Mouse (Mus musculus): ENCODE measurements around the gene Rbm5. TPM values are rescaled to one million over a fixed set of nuclear protein-coding genes. Genes with fewer than 3 reads are reported as not detected.

Gene Rbm5
- polyA plus RNA-seq (2015; fragmentation: Nextera tagmentation; extraction: Ambion mirVana): 198 and 218 TPM in 2 replicates

DNA sequence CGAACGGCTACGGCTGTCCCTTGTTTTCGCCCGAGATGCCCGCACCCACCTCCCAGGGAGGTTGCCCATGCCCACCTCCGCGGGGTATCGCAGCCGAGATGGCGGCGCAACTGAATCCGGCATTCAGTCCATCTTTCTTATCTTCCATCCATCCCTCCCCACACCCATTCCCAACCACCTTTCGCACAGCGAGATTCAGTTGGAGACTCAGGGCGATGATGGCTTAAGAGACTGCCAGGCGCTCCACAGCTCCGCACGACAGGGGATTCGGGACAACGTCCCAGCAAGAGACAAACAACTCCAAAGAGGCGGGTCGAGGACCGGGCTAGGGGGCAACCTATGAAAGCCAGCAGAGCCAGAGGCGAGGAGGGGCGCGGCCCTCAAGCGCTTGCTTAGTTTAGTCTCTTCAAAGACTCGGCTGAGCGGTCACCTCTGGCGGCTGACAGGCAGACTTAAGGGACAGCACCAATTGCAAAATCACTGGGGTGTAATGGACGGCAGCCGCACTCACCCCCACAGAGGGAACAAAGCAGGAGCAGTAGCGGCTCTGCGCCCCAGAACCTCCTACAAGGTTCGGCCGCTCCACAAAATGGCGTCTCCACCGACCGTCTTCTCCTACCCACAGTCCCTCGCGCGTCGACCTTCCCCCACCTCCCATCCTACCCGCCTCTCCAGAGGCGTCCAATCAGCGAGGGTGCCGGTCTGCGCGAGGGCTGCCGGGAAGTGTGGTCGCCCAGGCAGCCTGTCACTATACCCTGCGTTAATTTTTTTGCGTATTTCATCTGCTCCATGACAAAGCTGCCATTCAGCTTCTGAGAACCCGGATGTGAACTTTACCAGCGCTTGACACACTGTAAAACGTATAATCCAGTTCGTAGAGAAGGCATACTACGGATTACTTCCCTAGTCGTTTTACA, at the start of gene Rbm5:
Gene Rbm5 (minus strand): TSS at position 623 of the 917 bp plus-strand sequence.
- Histone ChIP-seq H3K4me1 (peaks cover 12% of the 10 kb centered on the region), H3K36me3 (peaks cover 62% of the 10 kb centered on the region), H3K4me3 (replicated peaks) (peak within 1 kb of the TSS; percentile 91), H3K27me3 (no peaks in the 10 kb centered on the region), H3K9me3 (replicated peaks) (no peaks in the 10 kb centered on the region), H3K4me2 (replicated peaks) (peak within 1 kb of the TSS; percentile 56), H3K9ac (peak within 1 kb of the TSS; percentile 97), H3K27ac (replicated peaks) (peak within 1 kb of the TSS; percentile 90)
- WGBS: under 1% methylated on average over 60 of the region's 60 CpGs
- peak; percentile 100 for ATAC-seq (ENCODE audit: insufficient number of reproducible peaks, low FRiP score, low TSS enrichment, low read depth)

DNA sequence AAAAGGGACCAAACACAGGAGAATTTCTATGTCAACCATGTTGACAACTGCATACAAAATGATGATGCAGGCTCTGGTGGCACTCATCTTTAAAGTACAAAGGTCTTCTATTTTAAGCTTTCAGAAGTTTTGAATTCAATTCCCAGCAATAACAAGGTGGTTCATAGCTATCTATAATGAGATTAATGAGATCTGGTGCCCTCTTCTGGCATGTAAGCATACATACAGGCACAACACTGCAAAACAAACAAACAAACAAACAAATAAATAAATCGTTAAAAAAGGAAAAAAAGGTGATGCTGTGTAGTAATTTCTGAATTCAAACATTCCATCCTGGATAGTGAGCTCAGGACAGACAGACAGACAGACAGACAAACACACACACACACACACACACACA, 41.3 kb upstream of the Rbm5 start:
- no peak overlapping the region for H3K4me3 ChIP-seq (replicated peaks)
- no peak overlapping the region for H3K4me2 ChIP-seq (replicated peaks)
- ATAC-seq (ENCODE audit: insufficient number of reproducible peaks, low FRiP score, low TSS enrichment, low read depth): no peak
- no peak overlapping the region for H3K9ac ChIP-seq
- H3K4me1 ChIP-seq: no peaks in the 10 kb centered on the region
- 96% methylated on average over 1 of the region's 1 CpGs for WGBS
- peaks cover 49% of the 10 kb centered on the region for H3K36me3 ChIP-seq
- H3K27me3 ChIP-seq: no peaks in the 10 kb centered on the region
- no peak overlapping the region for H3K27ac ChIP-seq (replicated peaks)
- H3K9me3 ChIP-seq (replicated peaks): no peaks in the 10 kb centered on the region

DNA sequence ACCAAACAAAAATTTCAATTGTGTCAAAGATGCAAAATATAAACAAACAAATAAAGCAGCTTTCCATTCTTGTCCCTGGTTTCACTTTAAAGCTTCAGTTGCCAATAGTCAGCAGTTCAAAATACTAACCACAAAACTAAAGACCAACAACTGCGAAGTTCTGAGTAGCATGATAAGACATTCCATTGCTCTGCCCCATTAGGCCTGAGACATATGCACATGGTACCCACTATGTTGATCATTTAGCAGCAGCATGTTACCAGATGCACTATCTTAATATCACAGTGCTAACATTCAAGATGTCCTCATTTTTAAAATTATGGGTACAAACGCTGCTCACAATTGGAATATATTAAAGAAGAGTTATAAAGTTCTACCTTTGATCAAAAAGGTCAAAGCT, 40.2 kb upstream of the Rbm5 start:
- Histone ChIP-seq H3K36me3 (peaks cover 42% of the 10 kb centered on the region), H3K4me2 (replicated peaks) (no peak overlapping the region), H3K4me3 (replicated peaks) (no peak overlapping the region), H3K27ac (replicated peaks) (no peak overlapping the region), H3K9me3 (replicated peaks) (no peaks in the 10 kb centered on the region), H3K27me3 (no peaks in the 10 kb centered on the region), H3K9ac (no peak overlapping the region), H3K4me1 (no peaks in the 10 kb centered on the region)
- WGBS: 93% methylated on average over 2 of the region's 2 CpGs
- ATAC-seq (ENCODE audit: insufficient number of reproducible peaks, low FRiP score, low TSS enrichment, low read depth): no peak

DNA sequence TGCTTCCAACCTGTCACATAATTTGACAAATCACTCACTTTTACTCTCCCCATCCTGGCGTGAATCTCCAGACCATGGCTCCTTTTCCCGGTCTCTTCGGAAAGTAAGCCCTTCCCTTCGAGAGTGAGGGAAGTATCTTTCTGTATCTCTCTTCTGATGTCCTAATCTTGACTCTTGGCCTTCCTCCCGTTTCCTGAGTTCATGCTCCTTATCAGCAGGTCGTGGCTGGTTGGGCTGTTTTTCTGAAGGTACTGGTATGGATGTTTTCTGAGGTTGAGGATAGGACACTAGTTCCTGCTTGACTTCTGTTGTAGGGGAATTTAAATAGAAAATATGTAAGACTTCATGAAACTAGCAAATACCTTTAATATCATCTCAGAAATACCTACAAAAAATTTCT, 20.9 kb upstream of the Rbm5 start:
- no peak overlapping the region for H3K4me2 ChIP-seq (replicated peaks)
- ATAC-seq (ENCODE audit: insufficient number of reproducible peaks, low FRiP score, low TSS enrichment, low read depth): no peak
- no peaks in the 10 kb centered on the region for H3K27me3 ChIP-seq
- H3K9ac ChIP-seq: no peak overlapping the region
- H3K4me1 ChIP-seq: no peaks in the 10 kb centered on the region
- H3K27ac ChIP-seq (replicated peaks): no peak overlapping the region
- peaks cover 59% of the 10 kb centered on the region for H3K36me3 ChIP-seq
- 86% methylated on average over 6 of the region's 6 CpGs for WGBS
- no peak overlapping the region for H3K4me3 ChIP-seq (replicated peaks)
- H3K9me3 ChIP-seq (replicated peaks): no peaks in the 10 kb centered on the region

DNA sequence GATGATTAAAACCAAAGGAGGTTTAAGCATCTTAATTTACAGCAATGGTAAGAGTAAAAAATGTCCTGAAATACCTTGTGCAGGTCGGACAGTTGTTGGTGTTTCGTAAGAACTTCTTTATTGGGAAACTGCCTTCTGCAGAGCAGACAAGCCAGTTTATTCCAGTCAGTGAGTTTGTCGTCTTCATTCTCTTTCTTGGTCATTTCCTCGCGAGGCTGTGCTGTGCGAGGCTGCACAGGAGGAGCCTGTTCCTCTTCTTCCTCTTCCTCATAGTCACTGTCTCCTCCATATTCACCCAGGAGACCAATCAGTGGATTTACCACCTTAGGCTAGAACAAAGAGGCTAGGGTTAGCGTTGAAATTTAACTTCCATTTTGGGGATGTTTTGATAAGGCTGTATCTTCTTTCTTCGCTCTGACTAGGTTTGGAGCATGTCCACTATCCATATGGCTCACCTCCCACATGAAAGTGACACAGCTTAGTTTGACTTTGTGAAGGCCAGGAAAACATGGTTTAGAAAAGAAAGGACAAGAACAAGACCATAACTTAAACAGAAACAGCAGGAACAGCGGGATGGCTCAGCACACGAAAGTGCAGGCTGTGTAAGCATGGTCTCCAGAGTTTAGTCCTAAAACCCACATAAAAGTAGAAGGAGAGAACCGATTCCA, 11.9 kb upstream of the Rbm5 start:
- H3K4me1 ChIP-seq: no peaks in the 10 kb centered on the region
- H3K4me2 ChIP-seq (replicated peaks): no peak overlapping the region
- no peak overlapping the region for H3K9ac ChIP-seq
- H3K36me3 ChIP-seq: peaks cover 82% of the 10 kb centered on the region
- H3K27ac ChIP-seq (replicated peaks): no peak overlapping the region
- no peak overlapping the region for H3K4me3 ChIP-seq (replicated peaks)
- 85% methylated on average over 11 of the region's 11 CpGs for WGBS
- ATAC-seq (ENCODE audit: insufficient number of reproducible peaks, low FRiP score, low TSS enrichment, low read depth): no peak
- no peaks in the 10 kb centered on the region for H3K27me3 ChIP-seq
- no peaks in the 10 kb centered on the region for H3K9me3 ChIP-seq (replicated peaks)

DNA sequence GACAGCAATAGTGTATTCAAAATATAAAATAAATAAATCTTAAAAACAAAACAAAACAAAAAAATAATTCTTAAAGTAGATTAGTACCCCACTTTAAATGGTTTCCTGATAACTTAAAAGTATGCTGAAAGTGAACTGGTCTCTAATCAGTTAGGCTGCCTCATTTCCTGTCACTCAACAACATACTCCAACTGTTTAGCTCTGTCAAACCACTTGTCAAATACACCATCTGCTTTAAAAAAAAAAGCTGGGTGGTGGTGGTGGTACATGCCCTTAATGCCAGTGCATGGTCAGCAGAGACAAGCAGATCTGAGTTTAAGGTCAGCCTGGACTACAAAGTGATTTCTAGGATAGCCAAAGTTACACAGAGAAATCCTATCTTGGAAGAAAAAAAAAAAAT, 6.0 kb upstream of the Rbm5 start:
- Histone ChIP-seq H3K4me1 (no peaks in the 10 kb centered on the region), H3K4me3 (replicated peaks) (no peak overlapping the region), H3K4me2 (replicated peaks) (no peak overlapping the region), H3K36me3 (peaks cover 76% of the 10 kb centered on the region), H3K9me3 (replicated peaks) (no peaks in the 10 kb centered on the region), H3K9ac (no peak overlapping the region), H3K27me3 (no peaks in the 10 kb centered on the region), H3K27ac (replicated peaks) (no peak overlapping the region)
- no peak for ATAC-seq (ENCODE audit: insufficient number of reproducible peaks, low FRiP score, low TSS enrichment, low read depth)

DNA sequence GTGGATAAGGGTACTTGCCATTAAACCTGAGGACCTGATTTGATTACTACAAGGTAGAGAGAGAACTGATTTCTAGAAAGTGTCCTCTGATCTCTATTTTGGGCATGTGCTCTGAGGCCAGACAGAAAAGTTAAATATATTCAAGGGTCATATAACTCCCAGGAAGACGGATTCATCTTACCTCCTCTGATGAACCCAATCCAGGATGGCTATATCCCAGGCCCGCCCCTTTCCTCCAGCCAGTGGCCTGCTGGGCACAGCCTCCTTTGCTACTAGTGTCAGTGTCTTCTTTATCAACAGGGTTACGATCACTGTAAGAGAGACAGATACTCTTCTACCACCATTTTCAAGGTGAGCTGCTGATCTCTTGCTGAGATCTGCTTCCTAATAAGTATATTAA, 3.6 kb upstream of the Rbm5 start:
- H3K9ac ChIP-seq: no peak overlapping the region
- peaks cover 55% of the 10 kb centered on the region for H3K36me3 ChIP-seq
- H3K4me1 ChIP-seq: peaks cover 5% of the 10 kb centered on the region
- no peak for ATAC-seq (ENCODE audit: insufficient number of reproducible peaks, low FRiP score, low TSS enrichment, low read depth)
- WGBS: 92% methylated on average over 3 of the region's 3 CpGs
- no peaks in the 10 kb centered on the region for H3K9me3 ChIP-seq (replicated peaks)
- no peaks in the 10 kb centered on the region for H3K27me3 ChIP-seq
- H3K27ac ChIP-seq (replicated peaks): no peak overlapping the region
- H3K4me3 ChIP-seq (replicated peaks): no peak overlapping the region
- no peak overlapping the region for H3K4me2 ChIP-seq (replicated peaks)

DNA sequence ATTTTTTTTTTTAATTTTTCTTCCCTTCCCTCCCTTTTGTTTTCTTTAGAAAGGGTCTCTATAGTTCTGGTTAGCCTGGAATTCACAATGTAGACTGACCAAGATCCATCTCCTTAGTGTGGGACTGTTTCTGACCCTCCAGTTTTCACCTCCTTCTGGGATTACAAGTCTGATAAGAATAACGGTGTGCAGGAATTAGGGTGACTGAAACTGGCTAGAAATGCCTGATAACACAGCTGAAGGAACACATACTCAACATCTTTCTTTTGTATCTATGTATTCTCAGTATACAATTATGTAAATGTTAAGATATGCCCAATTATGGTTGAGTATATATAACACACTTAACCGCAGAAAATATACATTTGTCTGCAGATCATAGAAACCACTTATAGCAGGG, 986 bp upstream of the Rbm5 start:
- peaks cover 12% of the 10 kb centered on the region for H3K4me1 ChIP-seq
- H3K9ac ChIP-seq: no peak overlapping the region
- H3K9me3 ChIP-seq (replicated peaks): no peaks in the 10 kb centered on the region
- peak overlapping the region; percentile 90; the same call in 1 of the 2 replicates for H3K27ac ChIP-seq (replicated peaks)
- ATAC-seq (ENCODE audit: insufficient number of reproducible peaks, low FRiP score, low TSS enrichment, low read depth): no peak
- H3K27me3 ChIP-seq: no peaks in the 10 kb centered on the region
- no peak overlapping the region for H3K4me3 ChIP-seq (replicated peaks)
- H3K4me2 ChIP-seq (replicated peaks): no peak overlapping the region
- H3K36me3 ChIP-seq: peaks cover 63% of the 10 kb centered on the region
- WGBS: 73% methylated on average over 2 of the region's 2 CpGs

DNA sequence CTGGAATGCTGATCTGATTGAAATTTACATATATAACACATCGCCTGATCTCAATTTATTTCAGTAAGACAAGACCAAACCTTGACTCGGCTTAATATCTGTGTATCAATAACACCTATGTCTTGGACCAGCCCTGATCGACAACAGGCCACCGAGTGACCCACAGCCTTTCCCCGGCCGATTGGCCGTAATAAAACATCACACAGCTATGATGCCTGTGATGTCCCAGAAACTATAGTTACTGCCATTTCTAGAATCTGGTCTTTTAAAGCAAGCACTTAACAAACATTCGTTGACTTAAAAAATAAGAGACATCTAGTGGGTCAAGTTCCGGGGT, 791 bp downstream of the Rbm5 start:
- 1% methylated on average over 9 of the region's 9 CpGs for WGBS
- H3K36me3 ChIP-seq: peaks cover 62% of the 10 kb centered on the region

DNA sequence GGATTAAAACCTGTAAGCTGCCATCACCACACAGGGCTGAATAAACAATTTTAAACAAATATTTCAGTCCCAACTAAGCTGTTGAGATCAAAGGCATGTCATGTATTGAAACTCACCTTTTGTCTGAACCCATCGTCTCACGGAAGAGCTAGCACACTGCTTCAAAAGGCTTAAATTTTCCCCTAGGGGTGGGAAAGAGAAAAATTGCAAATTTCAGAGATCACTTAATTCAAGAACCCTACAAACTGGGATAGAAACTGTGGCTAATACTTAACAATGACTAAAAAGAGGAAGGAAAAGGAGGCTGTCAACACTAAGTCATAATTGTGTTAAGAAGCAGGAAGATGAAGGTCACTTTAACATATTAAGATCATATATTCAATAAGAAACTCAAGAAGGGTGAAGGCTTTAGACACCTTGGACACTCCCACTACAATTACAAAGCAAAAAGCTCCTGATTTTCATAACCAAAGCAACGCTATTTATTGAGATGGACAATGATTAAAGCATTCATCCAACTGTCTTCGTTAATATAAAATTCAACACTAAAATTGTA, 1.3 kb downstream of the Rbm5 start:
- H3K27me3 ChIP-seq: no peaks in the 10 kb centered on the region
- 12% methylated on average over 4 of the region's 4 CpGs for WGBS
- peak overlapping the region; percentile 91 for H3K4me3 ChIP-seq (replicated peaks)
- peaks cover 12% of the 10 kb centered on the region for H3K4me1 ChIP-seq
- peak overlapping the region; percentile 56 for H3K4me2 ChIP-seq (replicated peaks)
- H3K36me3 ChIP-seq: peaks cover 62% of the 10 kb centered on the region
- no peaks in the 10 kb centered on the region for H3K9me3 ChIP-seq (replicated peaks)
- no peak overlapping the region for H3K27ac ChIP-seq (replicated peaks)
- ATAC-seq (ENCODE audit: insufficient number of reproducible peaks, low FRiP score, low TSS enrichment, low read depth): no peak
- peak overlapping the region; percentile 97 for H3K9ac ChIP-seq

More for the DNA sequence above, 791 bp downstream of the Rbm5 start:
- no peak for ATAC-seq (ENCODE audit: insufficient number of reproducible peaks, low FRiP score, low TSS enrichment, low read depth)
- H3K4me2 ChIP-seq (replicated peaks): peak overlapping the region; percentile 56
- peak overlapping the region; percentile 97 for H3K9ac ChIP-seq
- H3K4me1 ChIP-seq: peaks cover 12% of the 10 kb centered on the region
- H3K9me3 ChIP-seq (replicated peaks): no peaks in the 10 kb centered on the region
- H3K27me3 ChIP-seq: no peaks in the 10 kb centered on the region
- peak overlapping the region; percentile 90 for H3K27ac ChIP-seq (replicated peaks)
- H3K4me3 ChIP-seq (replicated peaks): peak overlapping the region; percentile 91

DNA sequence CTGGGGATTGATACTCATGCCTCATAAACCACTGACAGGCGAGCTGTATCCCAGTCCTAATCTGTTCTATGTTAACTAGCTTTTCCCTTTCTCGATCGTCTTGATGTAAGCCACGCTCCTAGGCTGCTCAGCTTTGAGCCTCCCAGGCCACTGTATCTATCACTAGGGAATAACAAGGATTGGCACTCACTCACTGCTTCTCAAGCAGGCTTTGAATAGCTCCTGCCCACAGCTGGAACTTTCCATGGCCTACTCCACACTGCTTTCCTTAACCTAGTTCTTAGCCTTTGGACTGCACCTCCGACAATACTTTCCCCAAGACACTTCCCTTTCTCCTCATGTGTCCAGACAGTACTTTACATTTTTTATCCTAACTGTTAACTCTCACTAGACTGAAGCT, 1.9 kb downstream of the Rbm5 start:
- Histone ChIP-seq H3K27ac (replicated peaks) (no peak overlapping the region), H3K9ac (no peak overlapping the region), H3K4me3 (replicated peaks) (peak overlapping the region; percentile 91), H3K4me1 (peaks cover 12% of the 10 kb centered on the region), H3K4me2 (replicated peaks) (peak overlapping the region; percentile 56; the same call in 1 of the 2 replicates), H3K27me3 (no peaks in the 10 kb centered on the region), H3K9me3 (replicated peaks) (no peaks in the 10 kb centered on the region), H3K36me3 (peaks cover 62% of the 10 kb centered on the region)
- WGBS: 80% methylated on average over 5 of the region's 5 CpGs
- no peak for ATAC-seq (ENCODE audit: insufficient number of reproducible peaks, low FRiP score, low TSS enrichment, low read depth)
